Mouse (Mus musculus) hindbrain, postnatal 0 days (tissue): ENCODE data around the gene Zfp329. TPM values are rescaled to one million over a fixed set of nuclear protein-coding genes. Genes with fewer than 3 reads are reported as not detected.
A peak's percentile ranks its signal among the peaks of the same experiment; 100 is the strongest.
"Not testable (repeated sequence)": the region's sequence is repeated elsewhere in the genome, so short reads cannot be mapped to it uniquely, and the experiment has no call there.

Source experiments
- ATAC-seq: fragments of 200-750 bp; cut with Nextera tagmentation; 2 replicates; pipeline ENCODE4 v1.8.0; 2017; ENCODE audit warnings: mild to moderate bottlenecking, moderate TSS enrichment, moderate library complexity
- DNase-seq: peaks from one replicate; pipeline ENCODE4 v3.0.0-alpha.2; 2015; ENCODE audit warnings: low spot score
- H3K27ac ChIP-seq: fragments of 300-500 bp; sonication (generic); 2 replicates; pipeline ENCODE4 v1.5.1; 2014; ENCODE audit warnings: mild to moderate bottlenecking
- H3K27me3 ChIP-seq: fragments of 300-500 bp; sonication (generic); 2 replicates; pipeline ENCODE4 v1.6.1; 2014; ENCODE audit warnings: low read length, mixed read lengths; ENCODE audit not compliant: insufficient read depth
- H3K36me3 ChIP-seq: fragments of 300-500 bp; sonication (generic); 2 replicates; pipeline ENCODE4 v1.6.1; 2014; ENCODE audit warnings: low read length, mixed read lengths; ENCODE audit not compliant: insufficient read depth
- H3K4me1 ChIP-seq: fragments of 300-500 bp; sonication (generic); 2 replicates; pipeline ENCODE4 v1.6.1; 2014; ENCODE audit warnings: antibody characterized with exemption, low read length, mixed read lengths; ENCODE audit not compliant: insufficient read depth
- H3K4me2 ChIP-seq: fragments of 300-500 bp; sonication (generic); 2 replicates; pipeline ENCODE4 v1.6.1; 2014; ENCODE audit warnings: low read depth, mild to moderate bottlenecking, low read length, moderate library complexity, mixed read lengths
- H3K4me3 ChIP-seq: fragments of 300-500 bp; sonication (generic); 2 replicates; pipeline ENCODE4 v1.5.1; 2014; ENCODE audit warnings: low read length
- H3K9ac ChIP-seq: fragments of 300-500 bp; sonication (generic); replicated peaks from 2 replicates; pipeline ENCODE4 v1.6.1; 2014; ENCODE audit warnings: mild to moderate bottlenecking, low read length, moderate library complexity, mixed read lengths
- H3K9me3 ChIP-seq: fragments of 300-500 bp; sonication (generic); 2 replicates; pipeline ENCODE4 v1.6.1; 2016; ENCODE audit warnings: low read length, mixed read lengths
- CTCF ChIP-seq: IDR thresholded peaks from 2 replicates; pipeline ENCODE4 v1.5.1; 2016; ENCODE audit warnings: antibody characterized with exemption, control low read depth, low read depth
- WGBS: fragments of 180-500 bp; shearing (Covaris S2); extraction: QIAGEN DNeasy Blood & Tissue Kit; methylation state at CpG from one replicate; pipeline ENCODE4 v1.1.7; 2014; 5-methylcytosine and 5-hydroxymethylcytosine counted together
- polyA plus RNA-seq: library from polyadenylated mRNA; unstranded; fragments of >200 nt; fragmentation: Nextera tagmentation; extraction: Ambion mirVana; gene quantifications from 2 replicates; pipeline ENCODE4 v1.2.1, GENCODE M21; 2015
- total RNA-seq: library from RNA; depleted of rRNA; stranded (reverse); fragments of >200 nt; gene quantifications from 2 replicates; pipeline ENCODE4 v1.2.3, GENCODE M21; 2014

The Zfp329 gene
- total and polyA plus RNA-seq, 2 experiments from 2014 or later: 10.7 to 17.1 TPM

GRCm38 (mm10) chr7:12802866-12803726, 15.6 kb downstream of the Zfp329 start, which contains the start of gene Zscan18:
Gene Zscan18 (minus strand): TSS chr7:12803635.
- peak; percentile 94 for DNase-seq
- Histone ChIP-seq H3K9me3 (no peaks in the 10 kb centered on the region), H3K9ac (peak within 1 kb of the TSS; percentile 75), H3K36me3 (peaks cover 8% of the 10 kb centered on the region; the same call in 1 of the 2 replicates), H3K4me3 (peak within 1 kb of the TSS; percentile 51), H3K4me2 (peak within 1 kb of the TSS; percentile 90), H3K27me3 (no peaks in the 10 kb centered on the region), H3K27ac (peak within 1 kb of the TSS; percentile 91), H3K4me1 (peaks cover 4% of the 10 kb centered on the region; the same call in 1 of the 2 replicates)
- no peak for TF ChIP-seq CTCF
- 4% methylated on average over 30 of the region's 31 CpGs for WGBS
- peak; percentile 99 for ATAC-seq

DNA sequence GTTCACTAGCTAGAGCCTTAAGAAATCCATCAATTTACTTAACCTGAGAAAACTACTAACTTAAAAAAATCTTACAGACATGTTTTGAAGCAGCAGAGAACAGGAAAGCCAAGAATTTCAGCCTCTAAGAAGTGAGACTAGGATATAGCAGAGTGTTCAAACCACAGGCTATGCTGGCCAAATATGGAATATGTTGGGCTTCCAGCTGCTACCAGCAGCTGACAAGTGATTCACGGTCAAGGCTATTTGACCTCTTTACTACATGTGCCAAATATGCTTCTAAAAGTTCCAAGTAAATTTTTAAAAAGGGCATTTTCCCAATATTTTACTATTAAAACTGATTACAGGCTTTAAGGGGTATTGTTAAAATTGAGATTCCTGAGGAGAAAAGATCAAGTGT, 19.1 kb downstream of the Zfp329 start:
- no peak overlapping the region for H3K4me3 ChIP-seq
- H3K9ac ChIP-seq: no peak overlapping the region
- no peak overlapping the region for H3K4me2 ChIP-seq
- DNase-seq (no peak), ATAC-seq (no peak)
- no peaks in the 10 kb centered on the region for H3K36me3 ChIP-seq
- no peak overlapping the region for H3K27ac ChIP-seq
- no peaks in the 10 kb centered on the region for H3K27me3 ChIP-seq
- WGBS: 87% methylated on average over 1 of the region's 1 CpGs
- no peak for TF ChIP-seq CTCF
- peaks cover 4% of the 10 kb centered on the region; the same call in 1 of the 2 replicates for H3K4me1 ChIP-seq
- 0 out of 2 replicates have a peak, but pooled peaks cover 3% of the 10 kb centered on the region for H3K9me3 ChIP-seq

DNA sequence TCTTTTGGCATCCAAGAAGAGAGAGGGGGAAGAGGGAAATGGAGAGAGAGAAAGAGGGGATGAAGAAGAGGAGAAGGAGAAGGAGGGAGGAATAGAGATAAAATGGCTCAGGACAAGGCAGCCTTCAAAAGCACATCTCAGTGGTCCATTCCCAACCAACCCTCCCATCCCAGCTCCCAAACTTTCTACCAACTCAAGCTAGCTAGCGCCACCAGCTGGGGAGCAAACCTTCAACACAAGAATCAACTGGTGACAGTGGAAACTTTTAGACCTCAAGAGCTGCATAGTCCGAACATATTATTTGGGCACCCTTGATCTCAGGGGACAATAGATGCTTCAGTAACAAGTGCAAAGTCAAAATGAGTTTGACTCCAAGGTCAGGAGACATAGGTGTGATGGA, 20.7 kb downstream of the Zfp329 start:
- H3K27me3 ChIP-seq: no peaks in the 10 kb centered on the region
- H3K9me3 ChIP-seq: 0 out of 2 replicates have a peak, but pooled peaks cover 3% of the 10 kb centered on the region
- H3K4me3 ChIP-seq: no peak overlapping the region
- DNase-seq: no peak
- no peak for ATAC-seq
- no peak overlapping the region for H3K4me2 ChIP-seq
- no peak overlapping the region for H3K27ac ChIP-seq
- H3K9ac ChIP-seq: no peak overlapping the region
- 65% methylated on average over 2 of the region's 2 CpGs for WGBS
- TF ChIP-seq CTCF: no peak
- no peaks in the 10 kb centered on the region for H3K36me3 ChIP-seq
- H3K4me1 ChIP-seq: peaks cover 1% of the 10 kb centered on the region; the same call in 1 of the 2 replicates

- H3K4me3 ChIP-seq, H3K36me3 ChIP-seq, H3K9me3 ChIP-seq, ATAC-seq, H3K4me1 ChIP-seq, H3K27ac ChIP-seq, H3K9ac ChIP-seq, DNase-seq, H3K27me3 ChIP-seq, H3K4me2 ChIP-seq: not testable (repeated sequence)
- WGBS: 86% methylated on average over 11 of the region's 11 CpGs
These were observed 26.0 kb downstream of the Zfp329 start for GRCm38 (mm10) chr7:12792624-12793023.

DNA sequence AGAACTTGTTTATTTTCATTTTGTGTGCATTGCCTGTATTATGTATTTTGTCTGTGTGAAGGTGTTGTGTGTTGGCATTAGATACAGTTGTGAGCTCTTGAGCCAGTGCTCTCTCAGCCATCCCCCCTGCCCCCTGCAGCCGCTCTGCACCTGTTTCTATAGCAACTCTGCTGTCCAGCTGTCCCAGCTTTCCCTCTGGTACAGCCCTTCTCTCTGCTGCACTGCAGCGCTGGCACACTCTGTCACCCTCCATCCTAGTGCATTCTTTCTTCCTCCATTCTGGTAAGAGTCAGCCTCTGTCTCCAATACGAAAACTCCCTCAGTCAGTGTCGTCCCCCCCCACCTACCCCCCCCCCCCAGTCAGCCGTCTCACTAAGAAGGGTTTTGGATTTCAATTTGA, 30.6 kb downstream of the Zfp329 start:
- Histone ChIP-seq H3K27me3 (no peaks in the 10 kb centered on the region), H3K27ac (no peak overlapping the region), H3K4me2 (no peak overlapping the region), H3K4me1 (no peaks in the 10 kb centered on the region; the same call in 1 of the 2 replicates), H3K9ac (no peak overlapping the region), H3K36me3 (no peaks in the 10 kb centered on the region), H3K9me3 (no peaks in the 10 kb centered on the region), H3K4me3 (no peak overlapping the region)
- ATAC-seq: peak; percentile 79; the same call in 1 of the 2 replicates
- 20% methylated on average over 5 of the region's 5 CpGs for WGBS
- peak; percentile 33 for DNase-seq
- no peak for TF ChIP-seq CTCF

DNA sequence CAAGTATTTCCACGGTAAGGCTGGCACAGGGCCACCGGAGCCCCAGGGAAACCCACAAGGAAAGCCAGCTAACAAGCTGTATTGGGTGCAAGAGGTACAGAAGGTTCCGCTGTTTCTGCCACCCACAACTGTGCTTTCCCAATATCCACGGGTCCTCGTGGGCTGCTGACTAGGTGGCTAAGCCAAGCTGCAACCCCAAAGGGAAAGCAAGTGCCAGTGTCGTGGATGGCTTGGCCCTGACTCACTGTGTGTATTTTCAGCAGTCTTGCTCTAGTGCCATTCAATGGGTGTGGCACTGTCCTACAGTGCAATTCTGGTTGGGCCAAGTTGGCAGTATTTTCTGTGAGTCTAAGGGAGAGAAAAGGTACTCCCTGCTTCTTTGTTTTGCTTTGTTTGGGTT, 31.3 kb downstream of the Zfp329 start:
- DNase-seq: no peak
- no peak overlapping the region for H3K4me3 ChIP-seq
- H3K27me3 ChIP-seq: no peaks in the 10 kb centered on the region
- no peaks in the 10 kb centered on the region for H3K36me3 ChIP-seq
- no peak for ATAC-seq
- no peaks in the 10 kb centered on the region for H3K9me3 ChIP-seq
- no peak for TF ChIP-seq CTCF
- H3K27ac ChIP-seq: no peak overlapping the region
- no peaks in the 10 kb centered on the region; the same call in 1 of the 2 replicates for H3K4me1 ChIP-seq
- no peak overlapping the region for H3K9ac ChIP-seq
- WGBS: 68% methylated on average over 6 of the region's 6 CpGs
- no peak overlapping the region for H3K4me2 ChIP-seq
